Mouse (Mus musculus) right cerebral cortex, adult 18-20 months (tissue): ENCODE data around the gene Bcar3.

ENCODE experiments used
- DNase-seq: peaks from one replicate; pipeline ENCODE4 v3.0.0; 2022; ENCODE audit warnings: mixed read lengths

Gene Bcar3

GRCm38 (mm10) chr3:122419610-122420409 lies 125.9 kb downstream of the Bcar3 start:
- peak; percentile 34 for DNase-seq

GRCm38 (mm10) chr3:122420410-122420774 lies 126.5 kb downstream of the Bcar3 start:
- peak; percentile 6 for DNase-seq

- no peak for DNase-seq
Measured at GRCm38 (mm10) chr3:122421042-122421702, 127.2 kb downstream of the Bcar3 start.

GRCm38 (mm10) chr3:122421802-122422201 lies 127.9 kb downstream of the Bcar3 start:
- no peak for DNase-seq

GRCm38 (mm10) chr3:122422276-122422675 lies 128.3 kb downstream of the Bcar3 start:
- no peak for DNase-seq

- DNase-seq: no peak
Measured at GRCm38 (mm10) chr3:122423643-122424042, 129.7 kb downstream of the Bcar3 start.

- peak; percentile 16 for DNase-seq
Measured at GRCm38 (mm10) chr3:122428325-122428821, 134.4 kb downstream of the Bcar3 start.

GRCm38 (mm10) chr3:122430780-122431497 lies 137.0 kb downstream of the Bcar3 start:
- no peak for DNase-seq

- no peak for DNase-seq
Measured at GRCm38 (mm10) chr3:122432811-122433406, 139.0 kb downstream of the Bcar3 start.

GRCm38 (mm10) chr3:122433975-122434626 lies 140.2 kb downstream of the Bcar3 start:
- no peak for DNase-seq

- DNase-seq: no peak
Measured at GRCm38 (mm10) chr3:122434983-122435935, 141.3 kb downstream of the Bcar3 start.

- DNase-seq: no peak
Measured at GRCm38 (mm10) chr3:122438143-122438825, 144.3 kb downstream of the Bcar3 start.

- no peak for DNase-seq
Measured at GRCm38 (mm10) chr3:122445696-122446095, 151.8 kb downstream of the Bcar3 start.

GRCm38 (mm10) chr3:122446678-122447077 lies 152.7 kb downstream of the Bcar3 start:
- DNase-seq: no peak

GRCm38 (mm10) chr3:122448196-122448595 lies 154.3 kb downstream of the Bcar3 start:
- no peak for DNase-seq

GRCm38 (mm10) chr3:122450041-122450440 lies 156.1 kb downstream of the Bcar3 start:
- DNase-seq: no peak

- DNase-seq: no peak
Measured at GRCm38 (mm10) chr3:122453875-122454274, 159.9 kb downstream of the Bcar3 start.

- no peak for DNase-seq
Measured at GRCm38 (mm10) chr3:122456156-122456555, 162.2 kb downstream of the Bcar3 start.

- no peak for DNase-seq
Measured at GRCm38 (mm10) chr3:122456807-122457206, 162.9 kb downstream of the Bcar3 start.

GRCm38 (mm10) chr3:122457723-122458122 lies 163.8 kb downstream of the Bcar3 start:
- DNase-seq: no peak

- no peak for DNase-seq
Measured at GRCm38 (mm10) chr3:122458743-122459142, 164.8 kb downstream of the Bcar3 start.
